Mouse (Mus musculus) B cell, adult 62 days (primary cell): ENCODE measurements around the gene Car5b. TPM values are rescaled to one million over a fixed set of nuclear protein-coding genes. Genes with fewer than 3 reads are reported as not detected.

Experiments used
- total RNA-seq: library from RNA; stranded (reverse); gene quantifications from 4 replicates; pipeline ENCODE4 v1.2.4, GENCODE M21; 2023

Car5b gene
- total RNA-seq = 0.15 to 0.22 TPM in 2 of 4 replicates, not detected in the others

DNA sequence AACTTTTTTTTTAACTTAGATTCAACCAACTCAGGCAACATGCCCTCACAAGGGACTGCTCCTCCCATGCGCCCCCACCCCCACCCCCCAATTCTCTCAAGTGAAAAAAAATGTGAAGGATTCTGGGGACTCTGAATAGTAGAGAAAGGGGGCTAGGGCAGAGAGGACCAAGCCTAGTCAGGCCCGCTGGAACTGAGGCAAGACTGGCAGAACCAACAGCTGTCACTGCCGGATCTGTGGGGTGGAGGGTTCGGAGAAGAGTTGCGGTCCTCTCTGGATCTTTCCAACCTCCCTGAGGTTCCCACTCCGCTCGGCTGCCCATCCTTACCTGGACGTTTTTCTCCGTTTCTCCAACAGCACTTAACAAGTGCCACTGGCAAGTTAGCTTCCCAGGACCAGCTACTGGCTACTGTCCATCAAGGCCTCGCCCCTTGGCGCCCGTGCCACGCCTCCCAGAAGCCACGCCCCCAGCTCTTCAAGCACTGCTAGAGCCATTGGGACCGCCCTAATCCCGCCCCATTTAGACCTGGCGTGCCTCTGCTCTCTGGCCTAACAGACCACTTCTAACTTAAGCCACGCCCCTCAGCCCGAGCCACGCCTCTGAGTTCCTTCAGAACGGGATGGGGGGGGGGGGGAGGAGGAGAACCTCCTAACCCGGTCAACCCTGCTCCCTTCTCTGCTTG lies at the start of gene Car5b:
TSS of gene Car5b (minus strand) at position 391 of the 683 bp plus-strand sequence.

DNA sequence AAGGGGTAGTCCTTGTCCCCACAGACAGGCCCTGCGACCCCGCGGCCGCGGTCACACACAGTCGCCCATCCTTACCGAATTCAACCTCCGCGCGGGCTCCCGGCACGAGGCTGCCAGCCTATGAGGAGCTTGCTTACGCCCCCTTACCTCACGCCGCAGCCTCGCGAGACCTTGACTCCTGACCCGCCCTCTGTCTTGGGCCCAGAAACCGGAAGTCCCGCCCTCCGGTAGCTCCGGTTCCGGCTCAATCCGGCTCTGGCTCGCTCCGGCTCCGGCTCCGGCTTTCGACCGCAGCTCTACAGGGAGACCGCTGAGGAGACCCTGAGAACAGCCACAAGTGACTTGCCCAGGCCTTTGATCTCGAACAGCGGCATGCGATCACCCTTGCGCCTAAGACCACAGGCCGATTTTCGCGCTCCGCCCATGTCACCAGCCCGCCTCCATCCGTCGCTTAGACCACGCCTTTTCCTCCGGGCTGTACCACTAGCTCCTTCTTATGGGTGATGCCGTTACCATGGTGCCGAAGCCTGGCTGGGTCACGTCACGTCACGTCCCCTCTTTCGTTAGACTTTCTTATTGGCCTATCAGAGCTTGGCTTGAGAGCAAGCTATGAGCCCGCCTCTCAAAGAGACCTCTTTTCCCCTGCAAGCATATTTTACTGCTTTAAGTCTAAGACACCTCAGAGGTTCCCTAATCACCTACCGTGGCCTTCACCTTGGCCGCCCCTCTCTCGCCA lies 48.4 kb upstream of the Car5b start, which contains the start of gene Siah1b:
TSS of gene Siah1b (minus strand) at position 454 of the 736 bp plus-strand sequence.

DNA sequence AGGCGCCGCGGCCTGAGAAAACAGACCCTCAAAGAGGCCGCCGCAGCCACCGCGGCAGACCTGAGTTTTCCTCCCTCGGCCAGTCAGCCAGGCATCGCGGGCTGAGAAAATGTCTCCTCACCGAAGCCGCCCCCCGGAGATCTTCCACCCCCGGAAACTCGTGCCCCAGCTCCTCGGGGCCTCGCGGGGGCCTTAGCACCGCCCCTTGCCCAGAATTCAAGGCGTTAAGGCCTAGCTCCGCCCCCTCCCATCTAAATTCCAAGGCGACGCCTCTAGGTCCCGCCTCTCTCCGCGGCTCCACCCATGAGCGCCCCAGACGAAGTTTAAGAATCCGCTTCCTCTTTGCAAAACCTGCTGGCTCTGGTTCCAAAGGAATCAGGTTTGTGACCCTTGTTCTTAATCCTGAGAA lies 69.3 kb downstream of the Car5b start, which contains the start of gene Zrsr2:
TSS of gene Zrsr2 (minus strand) at position 195 of the 409 bp plus-strand sequence.

Other genes with a start within 250 kb of the Car5b start
- gene Ap1s2, start 119.0 kb downstream of the Car5b start, total RNA-seq = 16.7 to 21.3 TPM (median 18.4 TPM) in 4 replicates
- 69.6 to 96.6 TPM (median 86.6 TPM) in 4 replicates for gene Zrsr2, start 69.3 kb downstream of the Car5b start, total RNA-seq
- 15.4 to 20.7 TPM (median 17.7 TPM) in 4 replicates for gene Siah1b, start 48.5 kb upstream of the Car5b start, total RNA-seq
- gene Cltrn, start 60.8 kb upstream of the Car5b start, total RNA-seq = not detected in 4 replicates
- gene Ace2, start 111.3 kb upstream of the Car5b start, total RNA-seq = not detected in 4 replicates
- gene Bmx, start 230.2 kb upstream of the Car5b start, total RNA-seq = not detected in 4 replicates
- gene Pir, start 241.4 kb upstream of the Car5b start, total RNA-seq = 0.22 TPM in 1 of 4 replicates, not detected in the others